Mouse (Mus musculus) G1E (cell line): ENCODE results near the gene Zc3h12d. TPM values are rescaled to one million over a fixed set of nuclear protein-coding genes. Genes with fewer than 3 reads are reported as not detected.

Source experiments
- ATAC-seq: 2 replicates; pipeline ENCODE4 v1.8.0; 2016; ENCODE audit warnings: mild to moderate bottlenecking; ENCODE audit not compliant: insufficient number of reproducible peaks, poor library complexity, low FRiP score, severe bottlenecking; ENCODE audit errors: extremely low read depth
- DNase-seq: peaks from one replicate; pipeline ENCODE4 v3.0.0; 2012; ENCODE audit warnings: low spot score
- H3K27me3 ChIP-seq: 2 replicates; pipeline ENCODE4 v1.6.1; 2012; ENCODE audit warnings: mild to moderate bottlenecking, low read length, inconsistent platforms; ENCODE audit not compliant: insufficient read depth
- H3K36me3 ChIP-seq: replicated peaks from 2 replicates; pipeline ENCODE3; 2012; ENCODE audit warnings: mild to moderate bottlenecking, inconsistent platforms
- H3K4me1 ChIP-seq: 2 replicates; pipeline ENCODE4 v1.6.1; 2012; ENCODE audit warnings: low read depth, low read length, inconsistent platforms, mixed read lengths; ENCODE audit not compliant: insufficient read depth
- H3K4me3 ChIP-seq: 2 replicates; pipeline ENCODE4 v1.5.1; 2012; ENCODE audit warnings: low read depth, mild to moderate bottlenecking, inconsistent platforms, low read length, moderate library complexity, mixed read lengths
- H3K9me3 ChIP-seq: replicated peaks from 2 replicates; pipeline ENCODE4 v1.6.1; 2012; ENCODE audit warnings: inconsistent platforms
- CTCF ChIP-seq: IDR thresholded peaks from 2 replicates; pipeline ENCODE4 v1.5.1; 2012; ENCODE audit warnings: low read depth, low read length, inconsistent platforms, mixed read lengths
- GATA1 ChIP-seq: IDR thresholded peaks from 2 replicates; pipeline ENCODE4 v1.6.1; 2012; ENCODE audit warnings: borderline replicate concordance, low read length, inconsistent platforms, mixed read lengths
- GATA2 ChIP-seq: IDR thresholded peaks from 2 replicates; pipeline ENCODE4 v1.6.1; 2012; ENCODE audit warnings: low read depth, low read length, inconsistent platforms, borderline replicate concordance
- POLR2AphosphoS5 ChIP-seq: IDR thresholded peaks from 2 replicates; pipeline ENCODE4 v1.6.1; 2012; ENCODE audit warnings: low read depth, low read length, inconsistent platforms; ENCODE audit not compliant: insufficient replicate concordance
- TAL1 ChIP-seq: conservative IDR thresholded peaks from 2 replicates; pipeline ENCODE4 v1.6.1; 2012; ENCODE audit warnings: low read depth, low read length, inconsistent platforms, mixed read lengths
- polyA plus RNA-seq: library from polyadenylated mRNA; stranded (reverse); fragments of >175 nt; gene quantifications from 2 replicates; pipeline ENCODE4 v1.2.3, GENCODE M21; 2012
- total RNA-seq, 2 experiments: library from RNA; stranded (forward) in 1 of 2; stranded (reverse) in 1 of 2; fragments of 200-1000 nt in 1 of 2; fragments of >200 nt in 1 of 2; fragmentation: Nextera tagmentation in 1 of 2; gene quantifications; 2 replicates each; pipeline ENCODE4 v1.2.3; 2014 to 2017

The Zc3h12d gene
- total and polyA plus RNA-seq, 3 experiments: under 0.01 TPM; not detected in 2

- peaks cover 82% of the 10 kb centered on the region for H3K36me3 ChIP-seq
- no peak overlapping the region for H3K4me3 ChIP-seq
- H3K9me3 ChIP-seq: no peaks in the 10 kb centered on the region
- peak; percentile 6 for DNase-seq
- H3K4me1 ChIP-seq: peaks cover 3% of the 10 kb centered on the region; the same call in 1 of the 2 replicates
- ATAC-seq: no peak; the same call in 1 of the 2 replicates
- no peak for TF ChIP-seq POLR2AphosphoS5
- TF ChIP-seq CTCF: peak; percentile 53
- no peaks in the 10 kb centered on the region for H3K27me3 ChIP-seq
Observed at GRCm38 (mm10) chr10:7809937-7810336, 22.3 kb upstream of the Zc3h12d start.

- H3K4me1 ChIP-seq: peaks cover 3% of the 10 kb centered on the region; the same call in 1 of the 2 replicates
- DNase-seq: no peak
- TF ChIP-seq TAL1: no peak
- no peak for TF ChIP-seq POLR2AphosphoS5
- no peak for TF ChIP-seq CTCF
- TF ChIP-seq GATA2: no peak
- TF ChIP-seq GATA1: no peak
- no peak for ATAC-seq
- H3K36me3 ChIP-seq: peaks cover 88% of the 10 kb centered on the region
- no peaks in the 10 kb centered on the region for H3K27me3 ChIP-seq
- no peaks in the 10 kb centered on the region for H3K9me3 ChIP-seq
- H3K4me3 ChIP-seq: no peak overlapping the region
Observed at GRCm38 (mm10) chr10:7816476-7816875, 15.8 kb upstream of the Zc3h12d start.

GRCm38 (mm10) chr10:7818676-7819075 is 13.6 kb upstream of the Zc3h12d start:
- Histone ChIP-seq H3K36me3 (peaks cover 90% of the 10 kb centered on the region), H3K4me3 (no peak overlapping the region), H3K27me3 (no peaks in the 10 kb centered on the region), H3K9me3 (no peaks in the 10 kb centered on the region), H3K4me1 (peaks cover 3% of the 10 kb centered on the region; the same call in 1 of the 2 replicates)
- no peak for DNase-seq
- TF ChIP-seq GATA2 (no peak), GATA1 (no peak), POLR2AphosphoS5 (no peak), CTCF (no peak)
- ATAC-seq: no peak

GRCm38 (mm10) chr10:7819156-7819555 is 13.1 kb upstream of the Zc3h12d start:
- peaks cover 3% of the 10 kb centered on the region; the same call in 1 of the 2 replicates for H3K4me1 ChIP-seq
- TF ChIP-seq POLR2AphosphoS5 (no peak), TAL1 (no peak), GATA1 (no peak), CTCF (no peak), GATA2 (no peak)
- H3K9me3 ChIP-seq: no peaks in the 10 kb centered on the region
- H3K4me3 ChIP-seq: no peak overlapping the region
- DNase-seq: no peak
- H3K27me3 ChIP-seq: no peaks in the 10 kb centered on the region
- H3K36me3 ChIP-seq: peaks cover 91% of the 10 kb centered on the region
- ATAC-seq: no peak

- Histone ChIP-seq H3K4me1 (peaks cover 3% of the 10 kb centered on the region; the same call in 1 of the 2 replicates), H3K9me3 (no peaks in the 10 kb centered on the region), H3K27me3 (no peaks in the 10 kb centered on the region), H3K4me3 (no peak overlapping the region), H3K36me3 (peaks cover 90% of the 10 kb centered on the region)
- TF ChIP-seq POLR2AphosphoS5 (no peak), TAL1 (no peak), GATA1 (no peak), GATA2 (no peak), CTCF (no peak)
- ATAC-seq (no peak), DNase-seq (no peak)
Observed at GRCm38 (mm10) chr10:7819603-7820002, 12.7 kb upstream of the Zc3h12d start.

- Histone ChIP-seq H3K4me3 (no peak overlapping the region), H3K4me1 (peaks cover 3% of the 10 kb centered on the region; the same call in 1 of the 2 replicates), H3K36me3 (peaks cover 92% of the 10 kb centered on the region), H3K9me3 (no peaks in the 10 kb centered on the region), H3K27me3 (no peaks in the 10 kb centered on the region)
- no peak for DNase-seq
- TF ChIP-seq POLR2AphosphoS5 (no peak), GATA2 (no peak), CTCF (no peak), TAL1 (no peak), GATA1 (no peak)
- no peak for ATAC-seq
Observed at GRCm38 (mm10) chr10:7820171-7820570, 12.1 kb upstream of the Zc3h12d start.

- no peak for ATAC-seq
- Histone ChIP-seq H3K9me3 (no peaks in the 10 kb centered on the region), H3K27me3 (no peaks in the 10 kb centered on the region), H3K4me3 (no peak overlapping the region), H3K36me3 (peaks cover 90% of the 10 kb centered on the region), H3K4me1 (peaks cover 3% of the 10 kb centered on the region; the same call in 1 of the 2 replicates)
- no peak for DNase-seq
- no peak for TF ChIP-seq GATA1
- no peak for TF ChIP-seq CTCF
- no peak for TF ChIP-seq TAL1
- no peak for TF ChIP-seq POLR2AphosphoS5
- TF ChIP-seq GATA2: no peak
Observed at GRCm38 (mm10) chr10:7821981-7822380, 10.3 kb upstream of the Zc3h12d start.
